Mouse (Mus musculus) kidney, postnatal 14 days (tissue): ENCODE data around the gene Olfr1380.
"Not testable (repeated sequence)": the region's sequence is repeated elsewhere in the genome, so short reads cannot be mapped to it uniquely, and the experiment has no call there.

Experiments
- DNase-seq: peaks from one replicate; pipeline ENCODE4 v3.0.0; 2022; ENCODE audit warnings: mixed read lengths

Gene Olfr1380

GRCm38 (mm10) chr11:49556578-49556977 lies at the start of gene Olfr1380:
Gene Olfr1380 (plus strand): TSS chr11:49556878.
- DNase-seq, result not testable (repeated sequence)

DNA sequence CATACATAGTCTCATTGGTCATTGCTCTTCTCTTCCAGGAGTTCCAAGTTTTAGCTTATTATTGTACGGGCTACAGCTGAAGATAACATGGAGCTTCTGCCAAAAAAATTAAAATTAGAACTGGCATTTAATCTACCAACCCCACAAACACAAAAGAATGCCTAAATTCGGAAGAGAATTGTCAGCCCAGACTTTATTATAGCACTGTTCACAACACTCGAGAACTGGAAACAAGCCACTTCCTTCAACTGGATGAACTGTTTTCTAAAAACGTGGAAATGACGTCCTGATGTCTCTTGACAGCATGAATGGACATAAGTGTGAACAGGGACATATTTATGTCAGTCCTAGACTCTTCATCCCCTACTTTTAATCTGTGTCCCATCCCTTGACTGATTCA lies 38.6 kb upstream of the Olfr1380 start:
- DNase-seq, result no peak

- DNase-seq, result no peak
Observed at GRCm38 (mm10) chr11:49519348-49519747, 37.3 kb upstream of the Olfr1380 start, which contains the start of gene Olfr1383. Gene Olfr1383 (plus strand): TSS chr11:49519648.

- DNase-seq, result no peak
Observed at GRCm38 (mm10) chr11:49527947-49528346, 28.7 kb upstream of the Olfr1380 start, which contains the start of gene Olfr1382. Gene Olfr1382 (plus strand): TSS chr11:49528247.

DNA sequence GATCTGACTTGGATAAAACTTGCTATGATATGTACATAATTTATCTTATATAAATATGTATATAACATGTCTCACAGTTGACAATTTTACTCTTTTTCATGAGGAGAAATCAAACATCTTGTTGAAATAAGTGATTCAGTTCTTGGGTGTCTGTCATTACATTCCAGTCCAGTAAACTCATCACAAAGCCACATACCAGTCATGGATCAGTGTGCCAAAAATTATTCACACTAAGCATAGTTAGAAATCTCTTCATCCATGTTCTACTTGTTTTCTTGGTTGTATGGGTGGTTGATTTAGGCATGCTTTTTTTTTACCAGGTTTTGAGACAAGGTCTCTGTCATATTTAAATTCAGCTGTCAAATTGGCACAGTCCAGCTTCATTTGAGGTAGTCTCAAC lies 23.9 kb upstream of the Olfr1380 start:
- DNase-seq, result no peak

DNA sequence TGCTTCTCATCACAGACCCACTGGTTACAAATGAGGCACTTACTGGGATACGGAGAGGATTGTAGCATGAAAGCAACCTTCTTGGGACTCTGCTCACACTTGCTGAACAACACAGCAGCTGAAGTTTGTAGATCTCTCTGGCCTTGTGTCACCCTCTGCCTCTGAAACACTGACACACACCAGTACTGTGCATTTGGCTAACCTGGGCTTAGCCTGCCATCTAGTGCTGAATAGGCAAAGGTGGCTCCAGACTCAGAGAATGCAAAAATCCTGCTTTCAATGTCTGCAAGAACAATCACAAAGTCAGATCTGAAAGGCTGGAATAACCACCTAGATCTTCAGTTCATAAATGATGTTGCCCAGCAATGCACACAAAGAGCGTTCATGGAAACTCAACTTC lies 20.0 kb upstream of the Olfr1380 start:
- not testable (repeated sequence) for DNase-seq

- DNase-seq, result not testable (repeated sequence)
Observed at GRCm38 (mm10) chr11:49543149-49543548, 13.5 kb upstream of the Olfr1380 start, which contains the start of gene Olfr1381. Gene Olfr1381 (plus strand): TSS chr11:49543449.

- not testable (repeated sequence) for DNase-seq
Observed at GRCm38 (mm10) chr11:49554033-49554432, 2.6 kb upstream of the Olfr1380 start.

GRCm38 (mm10) chr11:49575054-49575453 lies 18.4 kb downstream of the Olfr1380 start:
- not testable (repeated sequence) for DNase-seq

GRCm38 (mm10) chr11:49580452-49580851 lies 23.8 kb downstream of the Olfr1380 start:
- not testable (repeated sequence) for DNase-seq

DNA sequence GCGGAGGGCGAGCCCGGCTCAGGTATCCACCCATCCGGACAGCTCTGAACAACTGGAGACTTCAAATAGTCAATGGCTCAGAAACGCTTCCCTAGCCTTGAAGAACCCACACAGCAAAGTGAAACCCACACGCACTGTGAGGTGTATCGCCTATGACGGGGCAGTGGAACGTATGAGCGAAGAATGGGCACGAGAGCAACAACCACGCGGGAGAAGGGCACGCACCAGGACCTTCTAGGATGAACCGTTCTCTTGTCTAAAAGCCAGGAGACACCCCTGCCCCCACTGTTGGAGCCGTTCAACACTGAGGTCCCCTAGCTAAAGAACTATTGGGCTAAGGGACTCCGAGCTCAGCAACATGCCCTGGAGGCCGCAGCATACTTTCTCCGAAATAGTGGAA lies 33.5 kb downstream of the Olfr1380 start:
- no peak for DNase-seq

DNA sequence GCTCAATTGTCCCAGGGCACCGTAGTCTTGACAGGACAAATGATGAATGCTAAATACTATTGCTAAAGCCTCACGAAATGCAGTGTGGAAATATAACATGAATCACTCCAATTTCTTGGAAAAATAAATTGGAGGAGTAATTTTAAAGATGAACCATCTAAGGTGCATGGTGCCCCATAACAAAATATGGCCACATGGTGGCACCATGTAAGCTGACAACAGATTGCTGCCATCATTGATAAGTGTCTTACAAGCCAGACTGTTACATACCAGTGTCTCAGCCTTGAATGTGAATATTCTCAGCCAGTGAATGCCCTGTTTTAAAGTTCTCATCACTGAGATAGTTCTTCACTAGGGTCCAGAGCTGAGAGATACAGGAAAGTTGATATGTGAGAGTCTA lies 40.5 kb downstream of the Olfr1380 start:
- DNase-seq, result not testable (repeated sequence)

GRCm38 (mm10) chr11:49608306-49608705 lies 51.6 kb downstream of the Olfr1380 start:
- DNase-seq, result not testable (repeated sequence)

DNA sequence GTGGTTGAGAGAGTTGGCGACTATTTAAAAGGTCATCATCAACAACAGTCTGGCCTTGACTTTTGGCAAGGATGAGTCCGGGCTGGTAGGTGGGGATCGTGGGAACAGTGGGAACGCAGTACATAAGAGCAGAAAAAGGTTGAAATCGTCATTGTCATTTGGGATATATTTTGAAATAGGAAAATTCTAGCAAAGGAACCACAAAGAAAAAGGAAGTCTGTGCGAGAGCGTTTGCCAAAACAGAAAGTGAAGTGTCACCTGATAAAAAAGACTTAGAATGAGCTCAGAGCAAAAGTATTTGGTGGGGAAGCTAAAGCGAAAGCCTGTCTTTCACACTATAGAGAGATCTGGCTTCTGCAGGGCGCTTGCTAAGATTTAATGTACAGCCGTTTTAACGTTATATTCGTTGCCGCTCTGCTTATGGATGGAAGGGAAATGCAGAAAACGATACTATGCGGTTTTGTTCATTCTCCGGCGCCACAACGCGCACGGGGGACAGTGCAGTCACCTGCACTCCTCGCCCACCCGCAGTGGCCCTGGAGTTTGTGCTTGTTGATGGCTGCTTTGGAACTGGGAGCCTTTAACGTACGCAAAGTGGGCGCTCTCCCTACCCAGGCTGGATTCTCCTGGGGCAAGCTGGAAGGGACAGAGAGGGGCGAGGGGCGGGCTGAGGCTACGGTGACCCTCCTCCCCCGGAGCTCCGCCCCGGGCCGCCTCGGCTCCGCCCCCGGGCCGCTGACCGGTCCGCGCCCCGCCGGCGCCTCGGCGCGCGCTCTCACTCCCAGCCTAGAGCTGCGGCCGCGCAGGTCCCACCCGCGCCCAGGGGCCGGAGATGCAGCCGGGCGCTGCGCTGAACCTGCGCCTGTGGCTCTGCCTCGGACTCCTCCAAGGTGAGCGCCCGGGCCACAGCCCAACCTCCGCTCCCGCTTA lies 52.5 kb downstream of the Olfr1380 start, which contains the start of gene Flt4:
Flt4 (plus strand) TSS at position 326 of the 930 bp plus-strand sequence.
- DNase-seq, result peak; percentile 65

- peak; percentile 54 for DNase-seq
Observed at GRCm38 (mm10) chr11:49609868-49610824, 53.5 kb downstream of the Olfr1380 start.

DNA sequence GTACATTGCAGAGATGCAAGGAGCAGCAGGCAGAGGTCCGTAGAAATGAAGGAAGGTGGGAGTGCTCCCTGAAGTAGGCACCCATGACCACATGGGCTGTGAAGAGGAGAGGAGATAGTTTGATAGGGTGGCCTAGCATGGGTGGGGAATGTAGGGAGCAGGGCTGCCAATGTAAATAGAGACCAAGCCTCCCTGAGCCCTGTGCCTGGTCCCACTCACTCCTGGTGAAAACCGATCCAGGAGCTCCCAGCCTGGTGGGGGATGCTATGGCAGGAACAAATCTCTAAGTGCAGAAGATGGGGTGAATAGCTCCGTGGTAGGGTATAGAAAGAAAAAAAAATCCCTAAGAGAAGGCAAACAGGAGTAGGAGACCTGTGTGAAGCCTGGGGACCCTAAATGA lies 54.7 kb downstream of the Olfr1380 start:
- DNase-seq, result not testable (repeated sequence)

DNA sequence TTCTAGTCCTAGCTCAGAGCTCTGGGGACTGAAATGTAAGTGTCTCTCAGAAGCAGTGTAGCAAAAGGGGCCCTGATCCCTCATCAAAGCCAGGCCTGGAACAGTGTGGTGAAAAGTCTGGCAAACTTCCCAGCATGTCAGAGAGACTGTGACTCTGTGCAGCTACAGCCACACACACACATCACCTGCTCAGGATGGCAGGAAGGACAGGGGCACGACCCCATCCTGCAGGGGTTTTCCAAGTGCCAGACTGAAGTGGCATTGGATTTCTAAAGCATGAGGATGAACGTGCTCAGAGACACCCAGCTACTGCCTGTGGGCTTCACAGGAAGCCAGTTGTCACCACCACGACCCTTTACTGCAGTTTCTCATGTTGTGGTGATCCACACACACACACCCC lies 55.5 kb downstream of the Olfr1380 start:
- peak; percentile 30 for DNase-seq

- DNase-seq, result peak; percentile 67
Observed at GRCm38 (mm10) chr11:49613349-49613748, 56.7 kb downstream of the Olfr1380 start.
